Mouse (Mus musculus) forebrain, embryonic 13.5 days (tissue): ENCODE measurements around the gene Mrpl12. TPM values are rescaled to one million over a fixed set of nuclear protein-coding genes. Genes with fewer than 3 reads are reported as not detected.
"Not testable (repeated sequence)": the region's sequence is repeated elsewhere in the genome, so short reads cannot be mapped to it uniquely, and the experiment has no call there.

ENCODE experiments used
- ATAC-seq: fragments of 200-750 bp; cut with Nextera tagmentation; 2 replicates; pipeline ENCODE4 v1.8.0; 2017
- H3K27ac ChIP-seq: fragments of 300-500 bp; sonication (generic); 2 replicates; pipeline ENCODE4 v1.5.1; 2015; ENCODE audit warnings: inconsistent platforms, mild to moderate bottlenecking, moderate library complexity
- H3K27me3 ChIP-seq: fragments of 300-500 bp; sonication (generic); 2 replicates; pipeline ENCODE4 v1.6.1; 2015; ENCODE audit warnings: mild to moderate bottlenecking, inconsistent platforms
- H3K36me3 ChIP-seq: fragments of 300-500 bp; sonication (generic); 2 replicates; pipeline ENCODE4 v1.6.1; 2015; ENCODE audit warnings: mild to moderate bottlenecking, inconsistent platforms; ENCODE audit not compliant: poor library complexity, severe bottlenecking
- H3K4me1 ChIP-seq: fragments of 300-500 bp; sonication (generic); 2 replicates; pipeline ENCODE4 v1.6.1; 2015; ENCODE audit warnings: inconsistent platforms
- H3K4me2 ChIP-seq: fragments of 300-500 bp; sonication (generic); 2 replicates; pipeline ENCODE4 v1.6.1; 2015; ENCODE audit warnings: inconsistent platforms, mild to moderate bottlenecking, moderate library complexity
- H3K4me3 ChIP-seq: fragments of 300-500 bp; sonication (generic); 2 replicates; pipeline ENCODE4 v1.5.1; 2015; ENCODE audit warnings: mild to moderate bottlenecking, inconsistent platforms
- H3K9ac ChIP-seq: fragments of 300-500 bp; sonication (generic); 2 replicates; pipeline ENCODE4 v1.6.1; 2015; ENCODE audit warnings: mild to moderate bottlenecking, inconsistent platforms
- H3K9me3 ChIP-seq: fragments of 300-500 bp; sonication (generic); replicated peaks from 2 replicates; pipeline ENCODE4 v1.6.1; 2016; ENCODE audit warnings: inconsistent platforms
- WGBS: fragments of 180-500 bp; shearing (Covaris S2); methylation state at CpG from one replicate; pipeline ENCODE4 v1.1.7; 2015; 5-methylcytosine and 5-hydroxymethylcytosine counted together
- polyA plus RNA-seq: library from polyadenylated mRNA; unstranded; fragments of >200 nt; fragmentation: Nextera tagmentation; extraction: Ambion mirVana; gene quantifications from 2 replicates; pipeline ENCODE4 v1.2.1, GENCODE M21; 2015

Mrpl12 gene
- polyA plus RNA-seq, 1 experiment from 2014 or later, result 127 TPM

DNA sequence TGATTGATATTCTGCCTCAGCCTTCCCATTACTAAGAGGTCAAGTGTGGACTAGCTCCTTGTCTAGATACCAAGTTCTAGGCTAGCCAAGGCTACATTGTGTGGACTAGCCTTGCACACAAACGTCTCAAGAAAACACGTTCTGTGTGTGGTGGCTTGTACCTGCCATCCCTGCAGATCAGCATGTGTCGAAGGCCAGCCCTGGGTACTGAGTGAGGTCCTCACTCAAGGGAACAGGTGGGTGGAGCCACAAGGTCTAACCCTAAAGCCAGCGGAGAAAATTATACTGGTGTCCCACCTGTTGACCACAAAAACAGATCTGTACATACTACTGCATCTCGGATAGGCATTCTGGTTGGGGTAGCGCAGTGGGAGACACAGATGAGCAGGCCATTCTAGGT, 15.5 kb downstream of the Mrpl12 start:
- Histone ChIP-seq H3K36me3 (peaks cover 46% of the 10 kb centered on the region), H3K9ac (no peak overlapping the region), H3K4me2 (no peak overlapping the region), H3K4me3 (no peak overlapping the region), H3K27me3 (no peaks in the 10 kb centered on the region), H3K27ac (no peak overlapping the region), H3K4me1 (no peaks in the 10 kb centered on the region), H3K9me3 (no peaks in the 10 kb centered on the region)
- 81% methylated on average over 6 of the region's 6 CpGs for WGBS
- ATAC-seq, result no peak

DNA sequence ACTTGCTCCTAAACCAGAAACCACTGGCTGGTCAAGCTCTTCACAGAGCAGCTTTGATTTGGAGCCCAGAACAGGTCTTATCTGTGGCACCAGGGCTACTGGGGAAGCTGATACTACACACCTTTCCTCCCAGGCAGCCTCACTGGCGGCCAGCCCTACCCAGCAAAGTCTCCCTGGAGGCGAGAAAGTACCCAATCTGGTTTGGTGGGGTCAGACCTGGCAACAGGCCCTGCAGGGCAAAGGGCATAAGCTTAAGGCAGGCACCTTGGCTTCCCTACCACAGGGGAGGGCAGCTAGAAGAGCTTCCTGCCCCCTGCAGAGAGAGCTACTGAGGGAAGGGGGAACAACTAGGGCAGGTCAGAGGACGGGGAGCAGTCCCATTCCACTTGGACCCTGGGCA, 15.9 kb downstream of the Mrpl12 start:
- H3K4me3 ChIP-seq, result no peak overlapping the region
- no peak overlapping the region for H3K27ac ChIP-seq
- 23% methylated on average over 3 of the region's 3 CpGs for WGBS
- H3K9ac ChIP-seq, result no peak overlapping the region
- H3K36me3 ChIP-seq, result peaks cover 42% of the 10 kb centered on the region
- H3K4me2 ChIP-seq, result no peak overlapping the region
- no peaks in the 10 kb centered on the region for H3K9me3 ChIP-seq
- H3K27me3 ChIP-seq, result no peaks in the 10 kb centered on the region
- no peaks in the 10 kb centered on the region for H3K4me1 ChIP-seq
- no peak for ATAC-seq

DNA sequence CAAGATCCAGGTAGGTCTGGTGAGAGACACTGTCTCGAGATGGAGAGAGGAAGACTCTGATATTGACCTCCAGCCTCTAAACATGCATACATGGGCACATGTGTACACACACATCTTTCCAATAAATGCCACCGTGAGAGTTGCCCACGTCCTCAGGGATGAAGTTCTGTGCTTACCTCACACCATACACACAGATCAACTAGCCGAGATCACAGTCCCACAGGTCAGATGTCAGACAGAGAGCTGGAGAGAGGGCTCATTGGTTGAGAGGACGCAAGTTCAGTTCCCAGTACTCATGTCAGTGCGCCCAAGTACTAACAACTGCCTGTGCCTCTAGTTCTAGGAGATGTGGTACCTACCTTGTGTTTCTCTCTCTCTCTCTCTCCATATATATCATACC, 16.6 kb downstream of the Mrpl12 start:
- Histone ChIP-seq H3K4me1 (no peaks in the 10 kb centered on the region), H3K9me3 (no peaks in the 10 kb centered on the region), H3K27ac (no peak overlapping the region), H3K27me3 (no peaks in the 10 kb centered on the region), H3K4me2 (no peak overlapping the region), H3K36me3 (peaks cover 35% of the 10 kb centered on the region), H3K4me3 (no peak overlapping the region), H3K9ac (no peak overlapping the region)
- WGBS, result 69% methylated on average over 6 of the region's 6 CpGs
- no peak for ATAC-seq

DNA sequence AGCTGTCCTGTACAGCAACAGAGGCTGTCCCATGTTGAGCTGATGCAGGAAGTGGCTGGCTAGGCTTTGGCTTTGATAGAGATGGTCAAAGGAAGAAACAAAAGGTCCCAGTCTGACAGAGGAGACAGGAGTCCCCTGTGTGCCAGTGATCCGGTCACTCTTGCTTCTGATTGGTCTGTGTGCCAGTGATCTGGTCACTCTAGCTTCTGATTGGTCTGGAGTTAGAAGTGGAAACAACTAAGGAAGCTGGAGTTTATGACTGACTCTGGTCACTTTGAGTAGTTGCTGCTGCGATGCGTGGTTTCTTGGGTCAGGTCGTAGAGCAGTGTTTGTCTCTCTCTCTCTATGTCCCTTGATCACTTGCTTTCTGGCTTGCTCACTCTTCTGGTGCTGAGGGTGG, 17.3 kb downstream of the Mrpl12 start:
- Histone ChIP-seq H3K27ac (no peak overlapping the region), H3K27me3 (no peaks in the 10 kb centered on the region), H3K4me2 (no peak overlapping the region), H3K36me3 (peaks cover 28% of the 10 kb centered on the region), H3K4me3 (no peak overlapping the region), H3K9me3 (no peaks in the 10 kb centered on the region), H3K9ac (no peak overlapping the region), H3K4me1 (no peaks in the 10 kb centered on the region)
- WGBS, result 90% methylated on average over 4 of the region's 4 CpGs
- no peak for ATAC-seq

DNA sequence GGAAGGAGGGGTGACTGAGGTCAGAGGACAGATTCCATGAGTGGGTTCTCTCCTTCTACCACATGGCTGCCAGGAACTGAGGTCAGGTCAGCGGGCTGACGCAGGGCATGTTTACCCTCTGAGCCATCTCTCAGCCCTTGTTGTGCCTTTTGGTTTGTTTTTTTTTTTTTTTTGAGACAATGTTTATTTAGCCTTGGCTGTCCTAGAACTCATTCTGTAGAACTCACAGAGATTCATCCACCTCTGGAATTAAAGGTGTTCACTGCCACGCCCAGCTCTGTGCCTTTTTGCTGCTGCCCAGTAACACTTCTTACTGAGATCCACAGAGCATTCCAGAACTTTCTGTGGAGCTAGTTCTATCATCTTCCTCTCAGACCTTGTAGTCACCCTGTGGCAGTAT, 21.2 kb downstream of the Mrpl12 start:
- H3K4me2 ChIP-seq, result no peak overlapping the region
- H3K4me1 ChIP-seq, result peaks cover 5% of the 10 kb centered on the region
- H3K4me3 ChIP-seq, result no peak overlapping the region
- H3K9ac ChIP-seq, result no peak overlapping the region
- no peak for ATAC-seq
- no peaks in the 10 kb centered on the region for H3K36me3 ChIP-seq
- H3K27me3 ChIP-seq, result no peaks in the 10 kb centered on the region
- no peak overlapping the region for H3K27ac ChIP-seq
- WGBS, result 93% methylated on average over 3 of the region's 3 CpGs
- H3K9me3 ChIP-seq, result no peaks in the 10 kb centered on the region

DNA sequence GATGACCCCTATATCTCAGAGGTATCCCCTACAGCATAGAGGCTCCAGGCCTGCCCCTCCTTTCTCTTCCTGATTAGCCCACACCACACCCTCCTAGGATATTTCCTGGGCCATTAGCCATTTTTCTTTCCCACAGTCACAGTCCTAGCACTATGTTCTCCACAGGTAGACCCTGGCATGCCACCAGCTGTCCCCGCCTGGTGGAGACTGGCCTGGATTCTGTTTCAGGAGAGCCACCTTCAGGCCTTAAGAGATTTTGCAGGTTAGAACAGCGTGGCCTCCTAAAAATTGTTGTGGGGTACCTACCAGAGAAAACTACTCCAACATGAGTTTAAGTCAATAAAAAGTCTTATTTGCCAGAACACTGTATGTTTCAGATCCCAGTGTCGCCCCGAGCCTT, 22.5 kb downstream of the Mrpl12 start:
- Histone ChIP-seq H3K9ac (no peak overlapping the region), H3K4me2 (no peak overlapping the region)
- no peak for ATAC-seq

DNA sequence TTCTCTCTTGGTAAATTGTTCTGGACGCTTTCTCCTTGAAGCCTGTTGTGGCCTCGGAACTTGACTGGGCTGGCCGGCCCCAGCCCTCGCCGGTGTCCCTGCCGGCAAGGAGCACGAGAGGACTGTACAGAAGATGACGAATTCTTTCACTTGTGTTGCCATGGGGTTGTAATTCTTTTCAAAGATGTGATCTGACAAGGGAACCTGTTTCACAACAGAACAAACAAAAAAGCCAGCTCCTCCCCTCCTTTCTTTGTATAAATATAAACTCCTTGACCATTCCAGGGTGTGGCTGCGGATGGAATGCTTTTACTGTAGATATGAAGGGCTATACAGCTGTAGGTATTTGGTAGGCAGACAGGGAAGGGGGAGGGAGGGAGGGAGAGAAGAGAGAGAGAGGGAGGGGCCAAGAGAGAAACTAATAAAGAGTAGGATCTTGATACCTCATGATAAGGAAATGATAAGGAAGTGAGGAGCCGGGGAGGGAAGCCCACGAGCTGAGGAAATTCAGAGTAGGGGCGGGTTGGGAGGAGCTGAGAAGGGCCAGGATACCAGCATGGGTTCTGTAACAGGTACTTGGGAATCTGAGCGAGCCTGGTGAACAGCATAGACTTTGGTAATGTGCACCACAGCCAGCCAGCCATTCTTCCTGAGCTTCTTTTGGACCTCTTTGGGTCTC, 23.3 kb downstream of the Mrpl12 start:
- Histone ChIP-seq H3K9ac (no peak overlapping the region), H3K4me2 (no peak overlapping the region), H3K4me3 (no peak overlapping the region), H3K36me3 (no peaks in the 10 kb centered on the region), H3K27me3 (no peaks in the 10 kb centered on the region), H3K9me3 (no peaks in the 10 kb centered on the region), H3K27ac (no peak overlapping the region), H3K4me1 (peaks cover 7% of the 10 kb centered on the region)
- WGBS, result 84% methylated on average over 13 of the region's 13 CpGs
- ATAC-seq, result no peak

More for the DNA sequence above, 22.5 kb downstream of the Mrpl12 start:
- Histone ChIP-seq H3K27me3 (no peaks in the 10 kb centered on the region), H3K27ac (no peak overlapping the region), H3K9me3 (no peaks in the 10 kb centered on the region), H3K36me3 (no peaks in the 10 kb centered on the region), H3K4me1 (peaks cover 7% of the 10 kb centered on the region), H3K4me3 (no peak overlapping the region)
- 58% methylated on average over 4 of the region's 4 CpGs for WGBS

DNA sequence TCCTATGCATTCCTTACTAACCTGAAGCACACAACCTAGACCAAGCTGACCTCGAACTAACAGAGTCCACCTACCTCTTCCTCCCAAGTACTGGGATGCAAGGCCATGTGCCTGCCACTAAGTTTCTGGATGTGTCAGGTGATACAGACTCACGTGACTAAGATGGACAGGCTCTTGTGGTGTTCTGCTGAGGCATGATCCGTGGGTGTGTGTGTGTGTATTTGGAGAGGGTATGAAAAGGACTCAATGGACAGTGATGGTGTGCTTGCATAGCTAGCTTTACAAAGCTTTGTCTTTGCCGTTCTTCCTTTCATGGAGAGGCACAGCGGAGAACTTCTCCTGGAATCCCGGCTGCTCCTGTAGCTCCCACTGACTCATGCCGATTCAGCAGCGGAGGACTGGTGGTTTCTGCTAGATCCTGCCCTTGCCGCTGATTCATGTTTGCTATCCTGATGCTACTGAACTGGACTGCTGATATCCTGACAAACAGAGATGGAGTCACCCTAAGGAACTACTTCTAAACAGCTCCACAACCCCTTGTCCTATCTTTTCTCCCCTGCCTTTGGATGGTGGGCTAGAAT, 24.0 kb downstream of the Mrpl12 start:
- no peak overlapping the region for H3K4me2 ChIP-seq
- no peaks in the 10 kb centered on the region for H3K9me3 ChIP-seq
- no peak overlapping the region for H3K9ac ChIP-seq
- ATAC-seq, result no peak
- peaks cover 7% of the 10 kb centered on the region for H3K4me1 ChIP-seq
- 86% methylated on average over 9 of the region's 9 CpGs for WGBS
- no peak overlapping the region for H3K4me3 ChIP-seq
- no peaks in the 10 kb centered on the region for H3K27me3 ChIP-seq
- no peak overlapping the region for H3K27ac ChIP-seq
- no peaks in the 10 kb centered on the region for H3K36me3 ChIP-seq

DNA sequence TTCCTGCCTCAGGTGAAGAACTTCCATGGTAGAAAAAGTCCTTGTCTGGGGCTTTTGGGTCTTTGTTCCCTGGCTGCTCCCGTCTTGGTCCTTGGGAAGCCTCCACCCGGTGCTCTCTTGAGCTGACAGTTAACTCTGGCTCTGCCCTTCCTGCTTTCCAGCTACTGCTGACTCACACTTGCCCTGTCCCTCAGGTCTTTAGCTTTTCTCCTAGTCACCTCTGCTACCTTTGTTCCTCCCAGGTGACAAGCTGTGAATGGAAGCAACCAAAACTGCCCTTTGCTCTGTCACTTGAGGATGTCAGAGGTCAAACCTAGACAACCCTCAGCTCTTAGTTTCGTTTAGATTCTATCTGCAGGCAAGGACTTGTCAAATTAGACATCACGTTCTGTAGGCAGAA, 25.5 kb downstream of the Mrpl12 start:
- WGBS, result 31% methylated on average over 4 of the region's 4 CpGs
- Histone ChIP-seq H3K27ac (no peak overlapping the region), H3K36me3 (no peaks in the 10 kb centered on the region), H3K27me3 (no peaks in the 10 kb centered on the region), H3K9me3 (no peaks in the 10 kb centered on the region), H3K9ac (no peak overlapping the region), H3K4me2 (0 out of 2 replicates have a peak overlapping the region, but pooled peaks have one; percentile 41), H3K4me1 (peaks cover 7% of the 10 kb centered on the region), H3K4me3 (no peak overlapping the region)
- ATAC-seq, result no peak

DNA sequence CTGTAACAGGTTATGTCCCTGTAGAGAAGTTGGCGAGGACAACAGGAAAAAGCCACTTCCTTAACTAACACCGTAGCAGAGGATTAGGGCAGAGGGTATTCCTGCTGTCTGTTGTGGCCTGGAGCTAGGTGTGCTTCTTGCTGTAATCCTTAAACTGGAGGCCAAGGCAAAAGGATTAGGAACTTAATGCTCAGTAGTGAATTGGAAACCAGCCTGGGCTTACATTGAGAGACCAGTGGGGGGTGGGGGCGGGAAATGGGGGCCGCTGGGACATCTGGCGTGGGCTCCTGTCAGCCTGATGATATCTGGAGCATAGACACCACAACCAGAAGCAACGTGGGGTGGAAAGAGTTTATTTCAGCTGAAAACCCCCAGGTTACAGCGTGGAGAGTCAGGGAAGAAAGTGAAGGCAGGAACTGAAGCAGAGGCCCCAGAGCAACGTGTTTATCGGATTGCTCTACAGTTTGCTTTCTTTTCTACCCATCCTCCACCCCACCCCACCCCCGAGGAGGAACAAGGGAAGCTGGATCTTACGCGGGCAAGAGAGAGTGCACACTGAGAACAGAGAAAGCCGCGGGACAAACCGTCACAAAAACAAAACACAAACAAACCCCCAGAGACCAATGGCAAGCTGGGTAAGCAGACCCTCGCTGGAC, 26.1 kb downstream of the Mrpl12 start:
- WGBS, result 4% methylated on average over 16 of the region's 16 CpGs
- peak overlapping the region; percentile 41 for H3K4me2 ChIP-seq
- no peak overlapping the region for H3K27ac ChIP-seq
- ATAC-seq, result no peak
- H3K36me3 ChIP-seq, result no peaks in the 10 kb centered on the region
- peaks cover 7% of the 10 kb centered on the region for H3K4me1 ChIP-seq
- no peaks in the 10 kb centered on the region for H3K9me3 ChIP-seq
- no peak overlapping the region for H3K4me3 ChIP-seq
- H3K9ac ChIP-seq, result peak overlapping the region; percentile 58
- no peaks in the 10 kb centered on the region for H3K27me3 ChIP-seq

DNA sequence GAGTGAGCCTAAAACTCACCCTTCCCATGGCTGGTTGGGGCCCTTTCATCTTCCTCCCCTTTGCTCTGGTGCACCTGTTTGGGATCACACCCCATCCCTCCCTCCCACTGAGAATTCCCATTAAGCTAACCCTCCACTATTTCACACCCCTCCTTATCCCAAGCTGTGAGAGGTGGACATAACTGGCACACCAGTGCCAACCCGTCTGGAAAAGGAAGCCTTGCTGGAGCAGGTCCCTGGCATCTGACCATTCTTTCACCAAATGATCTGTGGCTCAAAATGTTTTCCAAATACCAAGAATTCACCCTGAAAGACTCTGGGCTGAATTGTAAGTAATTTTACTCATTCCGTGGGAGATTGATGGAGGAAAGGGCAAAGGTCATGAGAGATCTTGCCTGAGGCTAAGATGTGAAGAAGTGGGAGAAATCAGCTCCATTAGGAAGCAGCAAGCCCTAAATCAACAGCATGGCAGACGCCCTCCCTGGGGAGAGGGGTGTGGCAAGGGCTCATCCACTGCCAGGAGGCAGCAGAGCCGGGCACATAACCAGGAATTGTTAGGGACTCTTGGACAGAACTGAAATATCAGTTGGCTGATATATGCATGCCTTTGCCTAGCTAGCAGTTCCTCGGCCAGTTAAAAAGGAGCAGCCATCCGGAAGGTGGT, 28.5 kb downstream of the Mrpl12 start:
- ATAC-seq, result no peak
- peaks cover 7% of the 10 kb centered on the region for H3K4me1 ChIP-seq
- WGBS, result 54% methylated on average over 6 of the region's 6 CpGs

DNA sequence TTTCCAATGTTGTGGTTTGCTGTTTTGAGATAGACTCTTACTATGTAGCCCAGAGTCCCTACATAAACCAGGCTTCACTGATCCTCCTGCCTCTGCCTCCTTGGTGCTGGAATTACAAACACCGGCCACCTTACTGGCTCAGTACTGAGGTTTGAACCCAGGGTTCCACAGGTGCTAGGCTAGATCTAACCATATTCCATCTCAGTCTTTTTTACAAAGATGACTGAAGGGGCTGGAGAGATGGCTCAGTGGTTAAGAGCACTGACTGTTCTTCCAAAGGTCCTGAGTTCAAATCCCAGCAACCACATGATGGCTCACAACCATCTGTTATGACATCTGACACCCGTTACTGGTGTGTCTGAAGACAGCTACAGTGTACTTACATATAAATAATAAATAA, 29.8 kb downstream of the Mrpl12 start:
- not testable (repeated sequence) for H3K4me1 ChIP-seq
- 84% methylated on average over 2 of the region's 2 CpGs for WGBS

More for the DNA sequence above, 28.5 kb downstream of the Mrpl12 start:
- H3K9me3 ChIP-seq, result no peaks in the 10 kb centered on the region
- no peaks in the 10 kb centered on the region for H3K36me3 ChIP-seq
- no peak overlapping the region for H3K9ac ChIP-seq
- no peak overlapping the region for H3K4me2 ChIP-seq
- no peak overlapping the region for H3K27ac ChIP-seq
- no peak overlapping the region for H3K4me3 ChIP-seq
- H3K27me3 ChIP-seq, result no peaks in the 10 kb centered on the region

More for the DNA sequence above, 29.8 kb downstream of the Mrpl12 start:
- H3K27ac ChIP-seq, H3K36me3 ChIP-seq, ATAC-seq, H3K27me3 ChIP-seq, H3K9me3 ChIP-seq, H3K4me3 ChIP-seq, H3K9ac ChIP-seq, H3K4me2 ChIP-seq: not testable (repeated sequence)
